Mouse (Mus musculus): Measurements from ENCODE around the gene Clba1. TPM values are rescaled to one million over a fixed set of nuclear protein-coding genes. Genes with fewer than 3 reads are reported as not detected.
A peak's percentile ranks its signal among the peaks of the same experiment; 100 is the strongest.

Gene Clba1
- polyA plus RNA-seq, 1 experiment from 2014 or later, result 6.1 TPM

GRCm38 (mm10) chr12:112825901-112826300, 17.2 kb downstream of the Clba1 start:
- Histone ChIP-seq H3K27ac (ENCODE audit: low read length) (no peak overlapping the region), H3K4me3 (ENCODE audit: low read depth, low read length) (no peak overlapping the region), H3K9ac (replicated peaks; ENCODE audit: low read depth, low read length) (no peak overlapping the region), H3K27me3 (ENCODE audit: control insufficient read depth, insufficient read depth, low read length) (no peaks in the 10 kb centered on the region), H3K36me3 (ENCODE audit: control insufficient read depth, insufficient read depth, low read length) (peaks cover 30% of the 10 kb centered on the region), H3K4me1 (ENCODE audit: control insufficient read depth, insufficient read depth, low read length) (peaks cover 33% of the 10 kb centered on the region), H3K4me2 (replicated peaks; ENCODE audit: low read depth, low read length) (no peak overlapping the region), H3K9me3 (ENCODE audit: control insufficient read depth, low read depth, low read length) (no peaks in the 10 kb centered on the region)
- no peak for ATAC-seq (ENCODE audit: insufficient number of reproducible peaks, insufficient read depth, low FRiP score, low read depth)
- 82% methylated on average over 5 of the region's 5 CpGs for WGBS

GRCm38 (mm10) chr12:112828501-112829243, 19.9 kb downstream of the Clba1 start:
- WGBS, result under 1% methylated on average over 44 of the region's 51 CpGs
- Histone ChIP-seq H3K9me3 (ENCODE audit: control insufficient read depth, low read depth, low read length) (no peaks in the 10 kb centered on the region), H3K36me3 (ENCODE audit: control insufficient read depth, insufficient read depth, low read length) (peaks cover 17% of the 10 kb centered on the region), H3K27me3 (ENCODE audit: control insufficient read depth, insufficient read depth, low read length) (no peaks in the 10 kb centered on the region), H3K4me2 (replicated peaks; ENCODE audit: low read depth, low read length) (peak overlapping the region; percentile 73), H3K4me3 (ENCODE audit: low read depth, low read length) (peak overlapping the region; percentile 99), H3K4me1 (ENCODE audit: control insufficient read depth, insufficient read depth, low read length) (peaks cover 30% of the 10 kb centered on the region), H3K27ac (ENCODE audit: low read length) (peak overlapping the region; percentile 90), H3K9ac (replicated peaks; ENCODE audit: low read depth, low read length) (peak overlapping the region; percentile 86)
- peak; percentile 83 for ATAC-seq (ENCODE audit: insufficient number of reproducible peaks, insufficient read depth, low FRiP score, low read depth)

GRCm38 (mm10) chr12:112829244-112829864, 20.6 kb downstream of the Clba1 start, which contains the start of gene Cdca4:
Cdca4 (minus strand) TSS chr12:112829423.
- Histone ChIP-seq H3K27me3 (ENCODE audit: control insufficient read depth, insufficient read depth, low read length) (no peaks in the 10 kb centered on the region), H3K27ac (ENCODE audit: low read length) (peak within 1 kb of the TSS; percentile 90), H3K4me3 (ENCODE audit: low read depth, low read length) (peak within 1 kb of the TSS; percentile 99), H3K4me1 (ENCODE audit: control insufficient read depth, insufficient read depth, low read length) (peaks cover 24% of the 10 kb centered on the region), H3K36me3 (ENCODE audit: control insufficient read depth, insufficient read depth, low read length) (peaks cover 15% of the 10 kb centered on the region), H3K9ac (replicated peaks; ENCODE audit: low read depth, low read length) (peak within 1 kb of the TSS; percentile 86), H3K9me3 (ENCODE audit: control insufficient read depth, low read depth, low read length) (no peaks in the 10 kb centered on the region), H3K4me2 (replicated peaks; ENCODE audit: low read depth, low read length) (peak within 1 kb of the TSS; percentile 73)
- peak; percentile 96 for ATAC-seq (ENCODE audit: insufficient number of reproducible peaks, insufficient read depth, low FRiP score, low read depth)
- WGBS, result under 1% methylated on average over 62 of the region's 72 CpGs

GRCm38 (mm10) chr12:112830141-112830540, 21.4 kb downstream of the Clba1 start:
- WGBS, result 24% methylated on average over 2 of the region's 2 CpGs
- Histone ChIP-seq H3K36me3 (ENCODE audit: control insufficient read depth, insufficient read depth, low read length) (peaks cover 10% of the 10 kb centered on the region; the same call in 1 of the 2 replicates), H3K9me3 (ENCODE audit: control insufficient read depth, low read depth, low read length) (no peaks in the 10 kb centered on the region), H3K9ac (replicated peaks; ENCODE audit: low read depth, low read length) (peak overlapping the region; percentile 63), H3K27ac (ENCODE audit: low read length) (peak overlapping the region; percentile 24; the same call in 1 of the 2 replicates), H3K27me3 (ENCODE audit: control insufficient read depth, insufficient read depth, low read length) (no peaks in the 10 kb centered on the region), H3K4me3 (ENCODE audit: low read depth, low read length) (peak overlapping the region; percentile 99), H3K4me1 (ENCODE audit: control insufficient read depth, insufficient read depth, low read length) (peaks cover 24% of the 10 kb centered on the region), H3K4me2 (replicated peaks; ENCODE audit: low read depth, low read length) (peak overlapping the region; percentile 72)
- no peak for ATAC-seq (ENCODE audit: insufficient number of reproducible peaks, insufficient read depth, low FRiP score, low read depth)

- Histone ChIP-seq H3K4me3 (ENCODE audit: low read depth, low read length) (peak overlapping the region; percentile 99), H3K36me3 (ENCODE audit: control insufficient read depth, insufficient read depth, low read length) (peaks cover 10% of the 10 kb centered on the region; the same call in 1 of the 2 replicates), H3K4me1 (ENCODE audit: control insufficient read depth, insufficient read depth, low read length) (peaks cover 24% of the 10 kb centered on the region), H3K9ac (replicated peaks; ENCODE audit: low read depth, low read length) (peak overlapping the region; percentile 63; the same call in 1 of the 2 replicates), H3K27me3 (ENCODE audit: control insufficient read depth, insufficient read depth, low read length) (no peaks in the 10 kb centered on the region), H3K9me3 (ENCODE audit: control insufficient read depth, low read depth, low read length) (no peaks in the 10 kb centered on the region), H3K27ac (ENCODE audit: low read length) (no peak overlapping the region), H3K4me2 (replicated peaks; ENCODE audit: low read depth, low read length) (peak overlapping the region; percentile 72)
- WGBS, result 80% methylated on average over 3 of the region's 3 CpGs
- ATAC-seq (ENCODE audit: insufficient number of reproducible peaks, insufficient read depth, low FRiP score, low read depth), result no peak
These were observed 21.8 kb downstream of the Clba1 start for GRCm38 (mm10) chr12:112830570-112830969.

GRCm38 (mm10) chr12:112832411-112832810, 23.7 kb downstream of the Clba1 start:
- H3K27ac ChIP-seq (ENCODE audit: low read length), result no peak overlapping the region
- 91% methylated on average over 5 of the region's 5 CpGs for WGBS
- H3K27me3 ChIP-seq (ENCODE audit: control insufficient read depth, insufficient read depth, low read length), result no peaks in the 10 kb centered on the region
- peaks cover 4% of the 10 kb centered on the region; the same call in 1 of the 2 replicates for H3K36me3 ChIP-seq (ENCODE audit: control insufficient read depth, insufficient read depth, low read length)
- no peak overlapping the region for H3K4me2 ChIP-seq (replicated peaks; ENCODE audit: low read depth, low read length)
- H3K9me3 ChIP-seq (ENCODE audit: control insufficient read depth, low read depth, low read length), result no peaks in the 10 kb centered on the region
- no peak overlapping the region for H3K4me3 ChIP-seq (ENCODE audit: low read depth, low read length)
- ATAC-seq (ENCODE audit: insufficient number of reproducible peaks, insufficient read depth, low FRiP score, low read depth), result no peak
- no peak overlapping the region for H3K9ac ChIP-seq (replicated peaks; ENCODE audit: low read depth, low read length)
- peaks cover 15% of the 10 kb centered on the region for H3K4me1 ChIP-seq (ENCODE audit: control insufficient read depth, insufficient read depth, low read length)

GRCm38 (mm10) chr12:112833527-112833926, 24.8 kb downstream of the Clba1 start:
- 78% methylated on average over 6 of the region's 6 CpGs for WGBS
- H3K4me1 ChIP-seq (ENCODE audit: control insufficient read depth, insufficient read depth, low read length), result peaks cover 7% of the 10 kb centered on the region
- H3K27ac ChIP-seq (ENCODE audit: low read length), result no peak overlapping the region
- H3K36me3 ChIP-seq (ENCODE audit: control insufficient read depth, insufficient read depth, low read length), result no peaks in the 10 kb centered on the region
- H3K4me2 ChIP-seq (replicated peaks; ENCODE audit: low read depth, low read length), result no peak overlapping the region
- no peak overlapping the region for H3K9ac ChIP-seq (replicated peaks; ENCODE audit: low read depth, low read length)
- ATAC-seq (ENCODE audit: insufficient number of reproducible peaks, insufficient read depth, low FRiP score, low read depth), result no peak
- no peaks in the 10 kb centered on the region for H3K27me3 ChIP-seq (ENCODE audit: control insufficient read depth, insufficient read depth, low read length)
- no peak overlapping the region for H3K4me3 ChIP-seq (ENCODE audit: low read depth, low read length)
- H3K9me3 ChIP-seq (ENCODE audit: control insufficient read depth, low read depth, low read length), result no peaks in the 10 kb centered on the region

GRCm38 (mm10) chr12:112835046-112835445, 26.3 kb downstream of the Clba1 start:
- no peak overlapping the region for H3K4me2 ChIP-seq (replicated peaks; ENCODE audit: low read depth, low read length)
- no peaks in the 10 kb centered on the region for H3K9me3 ChIP-seq (ENCODE audit: control insufficient read depth, low read depth, low read length)
- H3K36me3 ChIP-seq (ENCODE audit: control insufficient read depth, insufficient read depth, low read length), result no peaks in the 10 kb centered on the region
- no peak overlapping the region for H3K9ac ChIP-seq (replicated peaks; ENCODE audit: low read depth, low read length)
- 59% methylated on average over 2 of the region's 2 CpGs for WGBS
- no peaks in the 10 kb centered on the region for H3K27me3 ChIP-seq (ENCODE audit: control insufficient read depth, insufficient read depth, low read length)
- ATAC-seq (ENCODE audit: insufficient number of reproducible peaks, insufficient read depth, low FRiP score, low read depth), result no peak
- no peak overlapping the region for H3K4me3 ChIP-seq (ENCODE audit: low read depth, low read length)
- H3K27ac ChIP-seq (ENCODE audit: low read length), result no peak overlapping the region
- H3K4me1 ChIP-seq (ENCODE audit: control insufficient read depth, insufficient read depth, low read length), result peaks cover 7% of the 10 kb centered on the region

Data from stomach, embryonic 14.5 days (tissue).